Mouse (Mus musculus) embryonic facial prominence, embryonic 11.5 days (tissue): ENCODE data around the gene Cxcl2. TPM values are rescaled to one million over a fixed set of nuclear protein-coding genes. Genes with fewer than 3 reads are reported as not detected.
A peak's percentile ranks its signal among the peaks of the same experiment; 100 is the strongest.

Source experiments
- ATAC-seq: fragments of 200-750 bp; cut with Nextera tagmentation; replicated peaks from 2 replicates; pipeline ENCODE4 v1.8.0; 2017; ENCODE audit warnings: low read depth; ENCODE audit not compliant: insufficient number of reproducible peaks, low FRiP score, low TSS enrichment
- DNase-seq: peaks from one replicate; pipeline ENCODE4 v3.0.0-alpha.2; 2015; ENCODE audit warnings: low spot score
- H3K27ac ChIP-seq: fragments of 300-500 bp; sonication (generic); replicated peaks from 2 replicates; pipeline ENCODE4 v1.5.1; 2014; ENCODE audit warnings: mild to moderate bottlenecking, low read depth, low read length, control low read depth
- H3K27me3 ChIP-seq: fragments of 300-500 bp; sonication (generic); 2 replicates; pipeline ENCODE4 v1.6.1; 2014; ENCODE audit warnings: mild to moderate bottlenecking, low read length, moderate library complexity, mixed read lengths; ENCODE audit not compliant: control insufficient read depth, insufficient read depth
- H3K36me3 ChIP-seq: fragments of 300-500 bp; sonication (generic); replicated peaks from 2 replicates; pipeline ENCODE4 v1.6.1; 2014; ENCODE audit warnings: low read depth, mild to moderate bottlenecking, low read length, moderate library complexity, mixed read lengths; ENCODE audit not compliant: control insufficient read depth, insufficient read depth
- H3K4me1 ChIP-seq: fragments of 300-500 bp; sonication (generic); 2 replicates; pipeline ENCODE4 v1.6.1; 2014; ENCODE audit warnings: low read length, mixed read lengths; ENCODE audit not compliant: control insufficient read depth, insufficient read depth
- H3K4me2 ChIP-seq: fragments of 300-500 bp; sonication (generic); 2 replicates; pipeline ENCODE4 v1.6.1; 2014; ENCODE audit warnings: low read depth, mild to moderate bottlenecking, control low read depth, low read length, moderate library complexity
- H3K4me3 ChIP-seq: fragments of 300-500 bp; sonication (generic); 2 replicates; pipeline ENCODE4 v1.5.1; 2014; ENCODE audit warnings: low read depth, low read length, control low read depth
- H3K9ac ChIP-seq: fragments of 300-500 bp; sonication (generic); replicated peaks from 2 replicates; pipeline ENCODE4 v1.6.1; 2014; ENCODE audit warnings: mild to moderate bottlenecking, control low read depth, low read length
- H3K9me3 ChIP-seq: fragments of 300-500 bp; sonication (generic); replicated peaks from 2 replicates; pipeline ENCODE4 v1.6.1; 2016; ENCODE audit warnings: mild to moderate bottlenecking, low read length, inconsistent platforms, mixed read lengths; ENCODE audit not compliant: control insufficient read depth
- WGBS: fragments of 180-500 bp; shearing (Covaris S2); extraction: QIAGEN DNeasy Blood & Tissue Kit; methylation state at CpG from one replicate; pipeline ENCODE4 v1.1.7; 2014; 5-methylcytosine and 5-hydroxymethylcytosine counted together
- polyA plus RNA-seq: library from polyadenylated mRNA; unstranded; fragments of >200 nt; fragmentation: Nextera tagmentation; extraction: Ambion mirVana; gene quantifications from 2 replicates; pipeline ENCODE4 v1.2.1, GENCODE M21; 2014

The Cxcl2 gene
- polyA plus RNA-seq, 1 experiment from 2014 or later: not detected

GRCm38 (mm10) chr5:90931911-90932310 lies 28.2 kb downstream of the Cxcl2 start:
- no peaks in the 10 kb centered on the region for H3K36me3 ChIP-seq
- peak; percentile 40; the same call in 1 of the 2 replicates for ATAC-seq

GRCm38 (mm10) chr5:90936706-90937105 lies 33.0 kb downstream of the Cxcl2 start:
- WGBS: 74% methylated on average over 2 of the region's 2 CpGs
- Histone ChIP-seq H3K9ac (no peak overlapping the region), H3K27me3 (no peaks in the 10 kb centered on the region), H3K4me1 (no peaks in the 10 kb centered on the region), H3K4me3 (no peak overlapping the region), H3K4me2 (no peak overlapping the region), H3K27ac (no peak overlapping the region), H3K36me3 (no peaks in the 10 kb centered on the region), H3K9me3 (no peaks in the 10 kb centered on the region)
- ATAC-seq (no peak; the same call in 1 of the 2 replicates), DNase-seq (no peak)

More at GRCm38 (mm10) chr5:90931911-90932310, 28.2 kb downstream of the Cxcl2 start:
- peak overlapping the region; percentile 52 for H3K4me2 ChIP-seq
- DNase-seq: peak; percentile 33
- no peaks in the 10 kb centered on the region for H3K27me3 ChIP-seq
- H3K4me1 ChIP-seq: no peaks in the 10 kb centered on the region
- H3K9me3 ChIP-seq: no peaks in the 10 kb centered on the region
- 3% methylated on average over 6 of the region's 6 CpGs for WGBS
- H3K9ac ChIP-seq: peak overlapping the region; percentile 97
- peak overlapping the region; percentile 98 for H3K27ac ChIP-seq
- peak overlapping the region; percentile 74 for H3K4me3 ChIP-seq

- ATAC-seq (no peak), DNase-seq (no peak)
- no peaks in the 10 kb centered on the region for H3K36me3 ChIP-seq
- H3K4me3 ChIP-seq: no peak overlapping the region
- 91% methylated on average over 2 of the region's 2 CpGs for whole genome bisulfite sequencing
- H3K9me3 ChIP-seq: no peaks in the 10 kb centered on the region
- H3K27ac ChIP-seq: no peak overlapping the region
- H3K9ac ChIP-seq: no peak overlapping the region
- H3K4me2 ChIP-seq: no peak overlapping the region
- H3K4me1 ChIP-seq: no peaks in the 10 kb centered on the region
- no peaks in the 10 kb centered on the region for H3K27me3 ChIP-seq
Measured at GRCm38 (mm10) chr5:90945453-90945852, 41.8 kb downstream of the Cxcl2 start.

GRCm38 (mm10) chr5:90949499-90949898 lies 45.8 kb downstream of the Cxcl2 start:
- no peak overlapping the region for H3K27ac ChIP-seq
- H3K9me3 ChIP-seq: no peaks in the 10 kb centered on the region
- H3K36me3 ChIP-seq: no peaks in the 10 kb centered on the region
- 91% methylated on average over 15 of the region's 15 CpGs for WGBS
- DNase-seq (no peak), ATAC-seq (no peak)
- H3K9ac ChIP-seq: no peak overlapping the region
- H3K27me3 ChIP-seq: no peaks in the 10 kb centered on the region
- no peak overlapping the region for H3K4me3 ChIP-seq
- no peaks in the 10 kb centered on the region for H3K4me1 ChIP-seq
- H3K4me2 ChIP-seq: no peak overlapping the region

- 43% methylated on average over 2 of the region's 2 CpGs for WGBS
Measured at GRCm38 (mm10) chr5:90951475-90951874, 47.8 kb downstream of the Cxcl2 start.

GRCm38 (mm10) chr5:90952731-90953481 lies 49.2 kb downstream of the Cxcl2 start:
- no peak overlapping the region for H3K4me2 ChIP-seq
- 85% methylated on average over 8 of the region's 8 CpGs for WGBS
- no peak; the same call in 1 of the 2 replicates for ATAC-seq

More at GRCm38 (mm10) chr5:90951475-90951874, 47.8 kb downstream of the Cxcl2 start:
- Histone ChIP-seq H3K9me3 (no peaks in the 10 kb centered on the region), H3K4me1 (no peaks in the 10 kb centered on the region), H3K36me3 (no peaks in the 10 kb centered on the region), H3K4me3 (no peak overlapping the region), H3K4me2 (no peak overlapping the region), H3K27me3 (no peaks in the 10 kb centered on the region), H3K27ac (no peak overlapping the region), H3K9ac (no peak overlapping the region)
- DNase-seq (peak; percentile 9), ATAC-seq (no peak)

More at GRCm38 (mm10) chr5:90952731-90953481, 49.2 kb downstream of the Cxcl2 start:
- DNase-seq: peak; percentile 12
- no peak overlapping the region for H3K27ac ChIP-seq
- H3K4me1 ChIP-seq: no peaks in the 10 kb centered on the region
- no peaks in the 10 kb centered on the region for H3K27me3 ChIP-seq
- H3K36me3 ChIP-seq: no peaks in the 10 kb centered on the region
- H3K9ac ChIP-seq: no peak overlapping the region
- no peak overlapping the region for H3K4me3 ChIP-seq
- no peaks in the 10 kb centered on the region for H3K9me3 ChIP-seq

Other genes with a start within 250 kb of the Cxcl2 start
- gene Cxcl5, start 144.5 kb upstream of the Cxcl2 start, polyA plus RNA-seq: 1.2 and 1.8 TPM in 2 replicates
- gene Ppbp, start 135.4 kb upstream of the Cxcl2 start, polyA plus RNA-seq: 21.7 and 24.0 TPM in 2 replicates
- 74.0 and 80.0 TPM in 2 replicates for gene Pf4, start 131.4 kb upstream of the Cxcl2 start, polyA plus RNA-seq
- 0.28 and 0.35 TPM in 2 replicates for gene Cxcl3, start 117.8 kb upstream of the Cxcl2 start, polyA plus RNA-seq
- 0.22 TPM in 1 of 2 replicates, not detected in the other for gene Cxcl15, start 109.3 kb upstream of the Cxcl2 start, polyA plus RNA-seq
- gene Cxcl1, start 12.6 kb upstream of the Cxcl2 start, polyA plus RNA-seq: 0.60 and 0.79 TPM in 2 replicates
- 80.7 and 102 TPM in 2 replicates for gene Mthfd2l, start 27.2 kb downstream of the Cxcl2 start, polyA plus RNA-seq
- 0.31 TPM in 1 of 2 replicates, not detected in the other for gene Epgn, start 123.6 kb downstream of the Cxcl2 start, polyA plus RNA-seq
- gene Ereg, start 170.8 kb downstream of the Cxcl2 start, polyA plus RNA-seq: 0.08 TPM in 1 of 2 replicates, not detected in the other
- gene Areg, start 235.7 kb downstream of the Cxcl2 start, polyA plus RNA-seq: not detected in 2 replicates